Mouse (Mus musculus): Measurements from ENCODE around the gene Olfr93.
"Not testable (repeated sequence)": the region's sequence is repeated elsewhere in the genome, so short reads cannot be mapped to it uniquely, and the experiment has no call there.

Olfr93 gene

DNA sequence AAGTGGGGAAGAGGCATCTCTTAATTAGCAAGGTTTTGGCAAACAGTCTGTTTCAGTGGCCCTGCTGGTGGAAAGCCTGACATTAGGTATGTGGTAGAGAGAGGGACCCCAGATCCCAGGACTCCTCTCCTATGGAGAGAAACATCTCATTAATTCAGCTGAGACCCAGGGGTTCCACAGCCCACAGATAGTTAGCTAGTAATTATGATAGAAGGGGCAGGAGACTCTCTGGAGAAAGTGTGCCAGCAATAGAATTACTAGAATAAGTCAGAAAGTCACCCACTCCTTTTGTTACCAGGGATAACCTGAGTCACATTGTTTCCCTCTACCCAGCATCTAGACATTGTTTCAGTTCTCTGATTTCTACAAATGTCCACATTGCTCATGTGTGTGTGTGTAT is at the start of gene Olfr93:
TSS of gene Olfr93 (minus strand) at position 101 of the 400 bp plus-strand sequence.
- no peak for DNase-seq

DNA sequence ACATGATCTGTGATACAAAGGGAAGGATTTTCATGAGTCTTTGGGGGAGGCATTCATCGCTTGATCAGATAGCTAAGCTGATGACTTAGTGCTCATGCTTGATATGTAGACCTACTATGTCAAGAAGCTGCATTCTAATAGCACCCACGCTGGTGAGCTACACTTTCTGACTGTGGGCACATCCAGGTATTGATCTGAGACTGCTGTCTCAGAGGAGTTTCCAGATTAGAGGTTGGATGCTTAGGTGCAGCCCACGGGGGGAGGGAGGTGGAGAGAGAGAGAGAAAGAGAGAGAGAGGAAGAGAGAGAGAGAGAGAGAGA is 42.6 kb upstream of the Olfr93 start:
- DNase-seq, result no peak

DNA sequence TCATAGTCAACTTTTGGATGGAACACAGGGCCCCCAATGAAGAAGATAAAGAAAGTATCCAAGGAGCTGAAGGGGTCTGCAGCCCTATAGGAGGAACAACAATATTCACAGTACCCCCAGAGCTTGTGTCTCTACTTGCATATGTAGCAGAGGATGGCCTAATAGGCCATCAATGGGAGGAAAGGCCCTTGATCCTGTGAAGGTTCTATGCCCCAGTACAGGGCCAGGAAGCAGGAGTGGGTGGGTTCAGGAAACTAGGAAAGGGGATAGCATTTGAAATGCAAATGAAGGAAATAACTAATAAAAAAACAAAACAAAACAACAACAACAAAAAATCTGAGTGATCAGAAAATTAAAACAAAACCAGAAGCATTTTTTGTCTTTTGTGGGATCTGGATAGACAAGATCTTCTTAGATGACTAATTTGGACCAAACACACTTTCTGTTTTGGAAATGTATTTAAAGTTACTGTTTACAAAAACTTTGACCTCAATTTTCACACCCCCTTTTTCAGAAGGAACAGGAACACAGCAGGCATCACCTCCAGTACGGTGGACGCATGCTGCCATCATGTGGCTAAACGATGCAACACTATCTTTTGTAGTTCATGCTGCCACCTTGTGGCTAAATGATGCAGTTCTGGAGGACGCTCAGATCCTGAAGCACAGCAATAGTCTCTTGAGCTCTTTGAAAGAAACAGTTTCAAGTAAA is 42.1 kb upstream of the Olfr93 start:
- DNase-seq, result peak; percentile 86

DNA sequence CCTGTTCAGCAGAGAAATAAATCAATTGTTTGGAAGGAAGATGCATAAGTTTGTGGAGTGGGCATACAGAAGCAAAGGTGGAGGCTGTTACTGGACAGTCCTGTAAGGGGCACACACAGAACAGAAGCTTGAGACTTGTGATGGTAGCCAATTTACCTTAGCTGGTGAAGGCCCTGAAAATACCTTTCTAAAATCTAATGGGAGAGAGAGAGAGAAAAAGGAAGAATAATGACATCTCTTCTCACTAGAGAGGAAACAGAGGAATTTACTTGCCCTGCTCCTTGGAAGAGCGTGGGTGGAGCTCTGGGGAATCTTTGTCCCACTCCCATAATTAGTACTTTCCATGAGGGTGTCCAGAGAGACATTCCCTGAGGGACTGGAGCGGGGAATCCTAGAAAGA is 39.6 kb upstream of the Olfr93 start, which contains the start of gene Olfr94:
TSS of gene Olfr94 (minus strand) at position 101 of the 400 bp plus-strand sequence.
- DNase-seq, result no peak

DNA sequence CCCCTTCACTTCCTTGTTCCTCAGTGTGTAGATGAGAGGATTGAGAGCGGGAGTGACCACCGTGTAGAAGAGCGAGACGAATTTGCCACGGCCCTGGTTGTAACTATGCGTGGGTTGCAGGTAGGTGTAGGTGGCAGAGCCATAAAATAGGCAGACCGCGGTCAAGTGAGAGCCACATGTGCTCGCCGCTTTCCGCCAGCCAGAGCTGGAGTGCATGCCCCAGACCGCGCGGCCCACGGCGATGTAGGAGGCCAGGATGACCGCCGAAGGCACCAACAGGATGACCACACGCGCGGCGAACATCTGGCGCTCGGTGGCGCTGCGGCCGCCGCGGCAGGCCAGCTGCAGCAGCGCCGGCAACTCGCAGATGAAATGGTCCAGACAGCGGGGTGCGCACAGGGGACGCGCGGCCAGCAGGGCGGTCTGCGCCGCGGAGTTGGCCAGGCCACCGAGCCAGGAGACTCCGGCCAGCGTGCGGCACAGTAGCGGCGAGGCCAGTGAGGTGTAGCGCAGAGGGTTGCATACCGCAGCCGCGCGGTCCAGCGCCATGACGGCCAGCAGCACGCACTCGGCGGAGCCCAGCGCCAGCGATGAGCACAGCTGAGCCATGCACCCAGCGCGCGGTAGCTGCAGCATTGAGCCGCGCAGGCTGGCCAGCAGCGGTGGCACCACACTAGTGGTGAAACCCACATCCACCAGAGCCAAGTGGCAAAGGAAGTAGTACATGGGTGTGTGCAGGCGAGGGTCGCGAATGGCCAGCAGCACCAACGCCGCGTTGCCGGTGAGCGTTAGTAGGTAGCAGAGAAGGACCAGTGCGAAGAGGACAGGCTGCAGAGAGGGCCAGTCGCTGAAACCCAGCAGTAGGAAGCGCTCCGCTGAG is 35.8 kb upstream of the Olfr93 start:
- DNase-seq, result peak; percentile 77

DNA sequence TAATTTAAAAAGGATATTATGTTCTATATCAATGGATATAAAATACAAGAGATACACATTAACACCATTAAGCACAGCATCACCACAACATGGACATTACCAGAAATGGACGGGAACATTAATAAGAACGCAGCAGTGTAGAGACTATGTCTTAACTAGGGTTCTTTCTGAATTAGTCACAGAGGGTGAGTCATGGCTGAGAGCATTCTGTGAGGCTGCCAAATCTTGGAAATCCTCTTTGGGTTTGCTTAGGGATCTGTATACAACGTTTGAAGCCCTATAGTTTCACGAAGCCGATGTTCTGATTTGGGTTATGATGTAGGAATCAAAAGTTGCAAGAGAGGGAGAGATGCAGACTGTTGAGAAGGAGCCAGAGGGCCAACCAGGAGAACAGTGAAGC is 33.5 kb upstream of the Olfr93 start:
- DNase-seq, result no peak

DNA sequence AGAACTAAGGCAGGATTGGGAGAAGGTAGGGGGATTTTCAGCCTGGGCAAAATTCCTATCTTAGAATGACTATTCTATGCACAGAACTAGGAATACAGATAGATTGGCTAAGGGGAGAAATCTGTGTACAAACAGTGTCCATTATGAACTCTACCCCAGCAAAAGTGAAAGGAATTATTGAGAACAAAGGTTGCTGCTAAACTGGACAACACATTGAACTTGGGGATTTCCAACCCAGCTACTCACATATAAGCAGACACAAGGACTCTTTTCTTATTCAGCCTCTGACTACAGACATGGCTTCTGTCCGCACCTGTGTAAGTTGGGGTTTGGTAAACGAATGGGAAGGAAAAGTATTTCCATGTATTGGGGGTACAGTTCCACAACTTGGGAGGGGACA is 32.4 kb upstream of the Olfr93 start, which contains the start of gene Ubd:
TSS of gene Ubd (plus strand) at position 237 of the 400 bp plus-strand sequence.
- no peak for DNase-seq

DNA sequence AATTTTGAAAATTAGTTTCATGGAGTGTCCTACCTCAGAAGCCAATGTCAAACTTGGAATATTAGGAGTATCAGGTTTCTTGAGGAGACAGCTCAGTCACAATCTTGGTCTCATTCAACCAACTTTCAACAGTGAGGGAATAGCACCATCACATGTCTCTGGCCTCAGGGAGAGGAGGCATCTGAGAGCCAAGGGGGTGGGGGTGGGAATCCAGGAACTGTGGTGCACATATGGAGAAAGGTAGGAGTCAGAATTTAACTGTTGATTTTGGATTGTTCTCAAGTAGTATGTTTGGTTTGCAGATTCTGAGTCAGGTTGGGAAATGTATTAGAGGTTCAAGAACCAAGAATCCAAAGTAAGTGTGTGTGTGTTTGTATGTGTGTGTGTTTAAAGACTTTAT is 31.7 kb upstream of the Olfr93 start:
- DNase-seq, result no peak

DNA sequence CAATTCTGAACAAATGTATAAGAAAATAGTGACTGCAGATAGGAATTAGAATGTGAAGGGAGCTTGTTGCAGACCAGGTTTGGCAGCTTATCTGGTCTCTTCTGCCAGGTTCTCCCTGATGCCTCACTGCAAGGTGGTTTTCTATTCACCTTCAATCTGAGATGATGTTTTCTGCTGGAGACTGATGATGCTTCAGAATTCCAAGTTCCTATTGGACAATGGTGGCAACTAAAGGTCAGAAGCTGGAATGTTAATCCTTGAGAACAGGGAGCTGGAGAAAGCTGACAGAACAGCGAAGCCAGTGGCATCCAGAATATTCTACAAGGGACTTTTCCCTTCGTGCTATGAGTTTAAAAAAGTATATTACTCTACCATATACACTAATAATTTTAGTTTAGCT is 29.4 kb upstream of the Olfr93 start:
- peak; percentile 26 for DNase-seq

DNA sequence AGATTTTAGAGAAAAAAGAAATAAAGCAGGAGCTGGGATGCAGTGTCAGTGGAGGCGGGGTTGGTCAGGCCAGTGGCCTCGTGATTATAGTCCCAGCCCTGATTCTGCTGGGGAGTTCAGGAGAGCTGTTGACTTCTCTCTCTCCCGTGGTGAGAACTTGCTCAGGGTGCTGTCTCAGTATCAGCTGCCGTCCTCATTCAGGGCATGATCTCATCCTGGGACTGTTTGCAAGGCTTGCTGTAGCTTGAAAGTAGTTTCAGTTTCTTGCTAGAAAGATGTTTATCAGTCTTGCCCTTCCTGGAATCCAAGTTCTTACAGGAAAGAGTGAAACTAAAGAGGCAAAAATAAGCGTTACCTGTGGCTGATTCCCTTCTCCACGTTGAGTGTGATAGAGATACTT is 24.2 kb upstream of the Olfr93 start:
- no peak for DNase-seq

DNA sequence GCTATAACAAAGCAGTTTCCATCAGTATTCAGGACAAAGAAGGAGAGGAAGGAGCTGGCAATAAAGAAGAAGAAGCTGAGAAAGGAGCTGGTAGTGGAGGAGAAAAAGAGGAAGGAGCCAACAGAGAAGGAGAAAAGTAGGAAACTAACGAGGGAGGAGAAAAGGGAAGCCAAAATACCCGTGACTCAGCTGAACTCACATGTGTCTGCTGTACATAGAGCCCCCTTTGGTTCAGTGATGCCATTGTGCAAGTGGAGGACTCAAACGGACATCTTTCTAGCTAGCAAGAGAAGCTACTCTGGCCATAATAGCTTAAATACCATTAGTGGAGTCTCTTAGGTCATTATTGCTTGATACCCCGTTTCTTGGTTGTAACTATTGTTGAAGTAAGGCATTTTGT is 29.9 kb downstream of the Olfr93 start:
- DNase-seq, result not testable (repeated sequence)

DNA sequence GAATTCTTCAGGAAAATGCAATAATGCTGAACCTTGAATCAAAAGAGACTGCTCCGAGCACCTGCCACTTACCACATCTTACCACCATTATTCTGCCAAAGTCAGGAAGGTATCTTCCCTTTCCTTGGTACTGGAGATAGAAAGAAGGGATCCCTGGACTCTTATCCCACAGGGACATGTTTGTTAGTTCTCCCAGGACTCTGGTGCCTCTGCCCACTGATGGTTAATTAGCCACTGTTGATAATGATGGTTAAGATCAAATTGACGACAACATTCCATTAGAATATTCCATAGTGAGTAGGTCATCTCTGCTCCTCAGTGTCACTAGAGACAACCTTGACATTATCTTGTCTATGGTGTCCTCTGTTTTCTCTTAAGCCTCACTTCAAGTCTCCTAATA is 41.3 kb downstream of the Olfr93 start, which contains the start of gene Olfr92:
TSS of gene Olfr92 (minus strand) at position 101 of the 400 bp plus-strand sequence.
- DNase-seq, result no peak

DNA sequence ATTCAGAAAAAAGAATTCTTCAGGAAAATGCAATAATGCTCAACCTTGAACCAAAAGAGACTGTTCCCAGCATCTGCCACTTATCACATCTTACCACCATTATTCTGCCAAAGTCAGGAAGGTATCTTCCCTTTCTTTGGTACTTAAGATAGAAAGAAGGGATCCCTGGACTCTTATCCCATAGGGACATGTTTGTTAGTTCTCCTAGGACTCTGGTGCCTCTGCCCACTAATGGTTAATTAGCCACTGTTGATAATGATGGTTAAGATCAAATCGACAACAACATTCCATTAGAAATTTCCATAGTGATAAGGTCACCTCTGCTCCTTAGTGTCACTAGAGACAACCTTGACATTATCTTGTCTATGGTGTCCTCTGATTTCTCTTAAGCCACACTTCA is 63.1 kb downstream of the Olfr93 start, which contains the start of gene Olfr91:
TSS of gene Olfr91 (minus strand) at position 101 of the 400 bp plus-strand sequence.
- DNase-seq, result no peak

DNA sequence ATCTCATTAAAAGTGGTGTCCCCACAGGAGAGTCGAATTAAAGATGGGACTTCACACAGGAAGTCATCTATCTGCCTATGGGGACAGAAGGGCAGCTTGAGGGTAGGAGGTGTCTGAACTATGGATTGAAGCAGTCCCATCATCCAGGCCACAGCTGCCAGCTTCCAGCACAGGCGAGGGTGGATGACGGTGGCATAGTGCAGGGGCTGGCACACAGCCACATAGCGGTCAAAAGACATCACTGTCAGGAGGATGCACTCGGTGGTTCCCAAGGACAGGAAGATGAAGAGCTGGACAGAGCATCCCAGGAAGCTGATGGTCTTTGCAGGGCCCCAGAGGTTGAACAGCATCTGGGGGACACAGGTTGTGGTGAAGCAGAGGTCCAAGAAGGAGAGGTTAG is 68.0 kb downstream of the Olfr93 start:
- no peak for DNase-seq

DNA sequence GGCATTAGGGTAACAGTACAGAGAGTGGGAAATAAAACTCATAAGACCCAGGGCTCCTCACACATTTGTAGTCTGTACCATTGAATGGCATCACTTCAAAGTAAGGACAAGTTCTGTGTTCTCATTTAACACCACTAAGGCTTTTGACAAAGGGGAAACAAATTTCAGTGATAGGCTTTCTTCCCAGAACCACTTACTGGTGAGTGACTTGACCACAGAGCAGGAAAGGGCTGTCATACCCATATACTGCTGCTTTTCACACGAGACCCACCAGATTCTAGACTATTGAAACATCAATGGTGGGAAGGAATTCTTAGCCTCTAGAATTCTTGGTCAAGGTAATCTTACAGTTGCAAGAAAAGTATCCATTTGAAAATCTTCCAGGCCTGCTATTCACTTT is 69.1 kb downstream of the Olfr93 start:
- no peak for DNase-seq
